Mouse (Mus musculus): ENCODE measurements at regions not wholly inside any gene's neighbourhood (a gene's known extent, or its start where the extent isn't known, plus 50 kb on each side); places are given as distances from the start of the nearest gene placed in this dataset.

DNA sequence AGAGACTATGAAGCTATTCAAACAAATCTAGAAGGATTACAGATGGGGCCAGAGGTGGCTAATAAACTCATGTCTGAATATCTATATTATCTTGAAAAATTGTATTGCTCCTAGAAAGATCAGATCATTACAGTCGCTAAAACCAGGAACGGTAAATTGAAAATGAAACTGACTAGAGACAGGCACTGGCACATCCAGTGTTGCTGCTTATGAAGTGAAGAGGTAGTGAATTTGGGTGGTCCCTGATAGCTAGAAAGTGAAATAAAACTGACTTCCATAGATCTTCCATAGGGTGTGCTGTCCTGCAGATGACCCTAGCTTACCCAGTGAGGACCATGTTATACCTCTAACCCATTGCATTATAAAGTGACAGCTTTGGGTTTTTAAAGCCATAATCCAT is 251.6 kb downstream of the Lipi start:
- Histone ChIP-seq H3K27ac (ENCODE audit: low read length) (no peak overlapping the region), H3K4me2 (ENCODE audit: low read length) (no peak overlapping the region), H3K4me3 (ENCODE audit: low read depth, low read length) (no peak overlapping the region), H3K9me3 (replicated peaks; ENCODE audit: control insufficient read depth, low read length, poor library complexity, severe bottlenecking) (no peaks in the 10 kb centered on the region), H3K9ac (ENCODE audit: low read depth, low read length) (no peak overlapping the region), H3K4me1 (ENCODE audit: control insufficient read depth, insufficient read depth, low read length) (no peaks in the 10 kb centered on the region), H3K36me3 (ENCODE audit: control insufficient read depth, insufficient read depth, low read length) (no peaks in the 10 kb centered on the region), H3K27me3 (ENCODE audit: control insufficient read depth, insufficient read depth, low read depth, low read length) (no peaks in the 10 kb centered on the region)
- 88% methylated on average over 2 of the region's 2 CpGs for WGBS
- ATAC-seq: no peak

DNA sequence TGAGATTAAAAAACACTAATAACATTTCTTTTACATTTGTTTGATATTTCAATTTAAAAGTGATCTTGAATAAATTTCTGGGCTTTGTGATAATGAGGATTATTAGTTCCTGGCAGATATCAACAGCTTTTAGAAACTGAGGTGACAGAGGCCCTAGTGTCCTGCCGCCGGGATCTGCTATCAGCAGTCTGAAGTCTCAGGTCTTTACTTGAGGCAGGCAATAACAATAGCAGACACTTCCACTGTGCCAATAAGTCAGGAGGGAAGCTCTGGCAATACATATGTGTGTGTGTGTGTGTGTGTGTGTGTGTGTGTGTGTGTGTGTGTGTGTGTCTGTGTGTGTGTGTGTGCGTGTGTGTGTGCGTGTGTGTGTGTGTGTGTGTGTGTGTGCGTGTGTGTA is 252.1 kb downstream of the Lipi start:
- H3K4me1 ChIP-seq (ENCODE audit: control insufficient read depth, insufficient read depth, low read length): no peaks in the 10 kb centered on the region
- H3K4me2 ChIP-seq (ENCODE audit: low read length): no peak overlapping the region
- H3K9ac ChIP-seq (ENCODE audit: low read depth, low read length): no peak overlapping the region
- WGBS: 77% methylated on average over 5 of the region's 5 CpGs
- no peak overlapping the region for H3K4me3 ChIP-seq (ENCODE audit: low read depth, low read length)
- H3K36me3 ChIP-seq (ENCODE audit: control insufficient read depth, insufficient read depth, low read length): no peaks in the 10 kb centered on the region
- no peak for ATAC-seq
- no peak overlapping the region for H3K27ac ChIP-seq (ENCODE audit: low read length)
- H3K27me3 ChIP-seq (ENCODE audit: control insufficient read depth, insufficient read depth, low read depth, low read length): no peaks in the 10 kb centered on the region
- H3K9me3 ChIP-seq (replicated peaks; ENCODE audit: control insufficient read depth, low read length, poor library complexity, severe bottlenecking): no peaks in the 10 kb centered on the region

DNA sequence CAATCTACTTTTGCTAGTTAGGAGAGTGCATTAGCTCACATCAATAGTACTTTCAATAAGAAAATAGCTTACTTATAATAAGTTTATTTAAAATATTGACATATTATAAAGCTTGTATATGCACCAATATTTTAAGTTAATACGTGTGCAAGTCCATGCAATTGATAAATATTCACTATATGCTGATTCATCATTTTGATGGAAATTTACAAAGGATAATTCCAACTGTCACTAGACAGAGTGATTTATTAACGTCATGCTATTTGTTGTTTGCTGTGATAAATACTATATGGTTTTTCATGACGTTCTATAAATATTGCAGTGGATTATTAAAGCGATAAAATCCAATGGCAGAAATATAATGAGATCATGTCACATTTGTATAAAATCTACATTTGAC is 253.0 kb downstream of the Lipi start:
- ATAC-seq: no peak
- Histone ChIP-seq H3K27ac (ENCODE audit: low read length) (no peak overlapping the region), H3K4me2 (ENCODE audit: low read length) (no peak overlapping the region), H3K36me3 (ENCODE audit: control insufficient read depth, insufficient read depth, low read length) (no peaks in the 10 kb centered on the region), H3K4me1 (ENCODE audit: control insufficient read depth, insufficient read depth, low read length) (no peaks in the 10 kb centered on the region), H3K27me3 (ENCODE audit: control insufficient read depth, insufficient read depth, low read depth, low read length) (no peaks in the 10 kb centered on the region), H3K9me3 (replicated peaks; ENCODE audit: control insufficient read depth, low read length, poor library complexity, severe bottlenecking) (no peaks in the 10 kb centered on the region), H3K4me3 (ENCODE audit: low read depth, low read length) (no peak overlapping the region), H3K9ac (ENCODE audit: low read depth, low read length) (no peak overlapping the region)
- WGBS: 82% methylated on average over 4 of the region's 4 CpGs

DNA sequence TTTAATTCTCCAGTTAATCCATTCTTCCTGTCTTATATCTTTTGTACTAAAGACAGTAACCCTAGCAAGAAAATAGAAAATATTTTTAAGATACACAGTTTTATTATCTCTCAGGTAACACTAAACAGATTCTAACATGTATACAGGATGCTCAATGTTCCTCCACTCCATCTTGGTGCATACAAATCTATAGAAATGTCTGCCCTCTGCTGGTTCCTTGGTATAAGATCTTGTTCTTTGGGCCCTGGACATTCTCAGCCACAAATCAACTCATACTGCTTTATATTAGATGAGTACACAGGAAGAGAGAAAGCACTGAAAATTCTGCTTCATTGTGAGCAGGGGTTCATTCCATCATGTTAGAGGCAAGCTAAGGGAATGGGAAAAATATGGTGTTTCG is 260.6 kb downstream of the Lipi start:
- no peak for ATAC-seq
- Histone ChIP-seq H3K9ac (ENCODE audit: low read depth, low read length) (no peak overlapping the region), H3K4me2 (ENCODE audit: low read length) (no peak overlapping the region), H3K27ac (ENCODE audit: low read length) (no peak overlapping the region), H3K9me3 (replicated peaks; ENCODE audit: control insufficient read depth, low read length, poor library complexity, severe bottlenecking) (no peaks in the 10 kb centered on the region), H3K4me1 (ENCODE audit: control insufficient read depth, insufficient read depth, low read length) (no peaks in the 10 kb centered on the region), H3K27me3 (ENCODE audit: control insufficient read depth, insufficient read depth, low read depth, low read length) (no peaks in the 10 kb centered on the region), H3K4me3 (ENCODE audit: low read depth, low read length) (no peak overlapping the region), H3K36me3 (ENCODE audit: control insufficient read depth, insufficient read depth, low read length) (no peaks in the 10 kb centered on the region)
- WGBS: 82% methylated on average over 1 of the region's 1 CpGs

DNA sequence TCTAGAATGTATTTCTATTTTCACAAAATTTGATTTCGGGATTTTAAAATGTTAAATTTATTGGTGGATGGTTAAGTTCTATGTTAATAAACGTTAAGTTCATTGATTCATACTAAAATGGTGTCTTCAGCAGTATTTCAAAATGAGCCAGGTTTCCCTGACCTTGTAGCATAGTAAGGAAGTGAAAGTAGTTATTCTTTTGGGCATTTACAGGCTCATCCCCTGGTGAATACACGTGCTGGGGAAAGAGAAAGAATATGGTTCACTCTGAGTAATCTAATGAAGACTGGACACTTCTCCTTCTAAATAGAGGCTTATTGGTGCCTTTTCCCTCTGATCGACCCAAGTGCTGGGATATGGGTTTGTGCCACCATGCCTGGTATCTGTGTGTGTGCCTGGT is 281.1 kb downstream of the Lipi start:
- Histone ChIP-seq H3K36me3 (ENCODE audit: control insufficient read depth, insufficient read depth, low read length) (no peaks in the 10 kb centered on the region), H3K9ac (ENCODE audit: low read depth, low read length) (no peak overlapping the region), H3K9me3 (replicated peaks; ENCODE audit: control insufficient read depth, low read length, poor library complexity, severe bottlenecking) (no peaks in the 10 kb centered on the region), H3K4me2 (ENCODE audit: low read length) (no peak overlapping the region), H3K27ac (ENCODE audit: low read length) (no peak overlapping the region), H3K27me3 (ENCODE audit: control insufficient read depth, insufficient read depth, low read depth, low read length) (no peaks in the 10 kb centered on the region), H3K4me3 (ENCODE audit: low read depth, low read length) (no peak overlapping the region), H3K4me1 (ENCODE audit: control insufficient read depth, insufficient read depth, low read length) (no peaks in the 10 kb centered on the region)
- 76% methylated on average over 4 of the region's 4 CpGs for WGBS
- no peak for ATAC-seq

DNA sequence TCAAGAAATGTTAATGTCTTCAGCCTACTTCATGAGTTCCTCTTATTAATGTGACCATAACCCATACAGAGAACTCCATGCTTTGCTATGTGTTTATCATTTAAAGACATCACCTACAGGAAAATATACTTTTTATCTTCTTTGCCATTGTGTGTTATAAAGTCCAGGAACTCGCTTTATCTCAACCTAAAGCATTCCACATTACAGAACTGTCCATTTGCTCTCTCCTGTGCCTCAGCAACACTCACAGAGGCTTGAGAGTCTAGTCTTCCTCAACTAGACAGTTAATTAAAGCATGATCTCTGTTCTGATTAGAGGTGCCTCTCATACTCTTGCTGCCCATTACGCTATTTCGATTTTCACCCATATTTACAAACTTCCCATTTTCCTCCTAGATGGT is 288.4 kb downstream of the Lipi start:
- ATAC-seq: no peak
- no peak overlapping the region for H3K27ac ChIP-seq (ENCODE audit: low read length)
- no peaks in the 10 kb centered on the region for H3K4me1 ChIP-seq (ENCODE audit: control insufficient read depth, insufficient read depth, low read length)
- no peak overlapping the region for H3K4me2 ChIP-seq (ENCODE audit: low read length)
- H3K4me3 ChIP-seq (ENCODE audit: low read depth, low read length): no peak overlapping the region
- H3K36me3 ChIP-seq (ENCODE audit: control insufficient read depth, insufficient read depth, low read length): no peaks in the 10 kb centered on the region
- H3K9me3 ChIP-seq (replicated peaks; ENCODE audit: control insufficient read depth, low read length, poor library complexity, severe bottlenecking): no peaks in the 10 kb centered on the region
- H3K9ac ChIP-seq (ENCODE audit: low read depth, low read length): no peak overlapping the region
- 92% methylated on average over 3 of the region's 3 CpGs for WGBS
- H3K27me3 ChIP-seq (ENCODE audit: control insufficient read depth, insufficient read depth, low read depth, low read length): no peaks in the 10 kb centered on the region

DNA sequence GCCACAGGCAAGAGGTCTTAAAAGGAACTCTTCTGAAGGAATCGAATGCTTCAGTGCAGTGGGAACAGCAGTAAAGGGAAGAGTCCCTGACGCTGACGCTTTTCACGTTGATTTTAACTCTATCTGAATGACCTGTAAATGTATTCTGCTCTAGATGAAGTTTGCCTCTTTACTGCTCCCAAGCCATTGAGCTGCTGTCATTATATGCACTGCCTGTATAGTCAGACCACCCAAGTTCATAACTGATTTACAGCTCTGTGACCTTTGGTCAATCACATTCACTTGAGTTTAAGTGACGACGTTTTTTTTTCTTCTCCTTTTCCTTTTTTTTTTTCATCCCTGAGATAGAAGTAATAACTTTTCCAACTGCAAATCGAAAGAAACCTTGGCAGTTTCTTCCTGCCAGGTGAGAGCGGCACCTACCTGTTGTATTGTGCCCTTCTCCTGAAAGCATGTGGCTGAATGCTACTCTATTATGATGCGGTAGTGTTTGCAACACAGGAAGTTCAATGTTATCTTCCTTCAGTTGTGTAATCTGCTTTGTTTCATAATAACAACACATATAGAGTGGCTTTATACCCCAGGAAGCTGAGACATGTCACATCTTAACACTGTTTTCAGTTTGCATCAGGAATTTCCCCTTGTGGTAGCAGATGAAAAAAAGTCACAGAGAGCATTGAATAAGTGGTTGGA is 293.0 kb downstream of the Lipi start:
- Histone ChIP-seq H3K9ac (ENCODE audit: low read depth, low read length) (no peak overlapping the region), H3K4me3 (ENCODE audit: low read depth, low read length) (no peak overlapping the region), H3K27me3 (ENCODE audit: control insufficient read depth, insufficient read depth, low read depth, low read length) (no peaks in the 10 kb centered on the region), H3K36me3 (ENCODE audit: control insufficient read depth, insufficient read depth, low read length) (no peaks in the 10 kb centered on the region), H3K4me1 (ENCODE audit: control insufficient read depth, insufficient read depth, low read length) (no peaks in the 10 kb centered on the region), H3K27ac (ENCODE audit: low read length) (no peak overlapping the region), H3K4me2 (ENCODE audit: low read length) (no peak overlapping the region), H3K9me3 (replicated peaks; ENCODE audit: control insufficient read depth, low read length, poor library complexity, severe bottlenecking) (no peaks in the 10 kb centered on the region)
- no peak for ATAC-seq
- WGBS: 83% methylated on average over 9 of the region's 9 CpGs

DNA sequence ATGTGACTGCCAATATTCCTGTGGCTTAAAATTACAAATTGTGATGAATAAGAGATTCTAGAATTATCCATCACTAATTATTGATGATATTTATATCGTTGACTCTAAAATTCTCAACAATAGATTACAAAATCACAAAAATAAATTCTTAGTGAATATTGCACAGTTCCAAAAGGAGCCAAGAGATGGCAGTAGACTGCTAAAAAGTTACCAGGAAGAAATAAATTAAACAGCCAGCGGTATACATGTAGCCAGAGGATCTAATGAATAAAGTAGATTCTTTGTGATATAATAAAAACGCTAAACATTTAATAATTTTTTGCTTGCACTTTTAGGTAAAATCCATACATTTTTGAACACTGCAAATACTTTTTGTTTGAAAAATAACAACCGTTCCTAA is 294.7 kb downstream of the Lipi start:
- no peak overlapping the region for H3K4me2 ChIP-seq (ENCODE audit: low read length)
- no peak for ATAC-seq
- 45% methylated on average over 4 of the region's 4 CpGs for WGBS

DNA sequence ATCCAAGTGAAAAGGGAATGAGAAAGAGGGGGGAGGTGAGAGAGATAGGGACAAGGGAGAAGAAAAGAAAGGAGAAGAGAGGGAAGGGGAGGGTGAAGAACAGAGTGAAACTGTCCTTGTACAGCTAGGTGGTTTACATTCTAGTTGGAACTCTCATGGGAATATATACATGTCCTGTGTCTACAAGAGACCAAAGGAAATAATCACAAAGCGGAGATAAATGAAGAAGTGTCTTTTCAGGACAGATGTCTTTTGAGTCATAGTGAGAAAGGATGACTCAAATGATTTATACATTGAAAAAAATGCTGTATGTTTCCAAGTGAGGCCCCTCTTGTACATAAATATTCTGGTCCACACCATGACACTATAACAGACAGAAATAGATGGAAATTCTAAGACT is 298.7 kb downstream of the Lipi start:
- Histone ChIP-seq H3K9me3 (replicated peaks; ENCODE audit: control insufficient read depth, low read length, poor library complexity, severe bottlenecking) (no peaks in the 10 kb centered on the region), H3K4me2 (ENCODE audit: low read length) (no peak overlapping the region), H3K36me3 (ENCODE audit: control insufficient read depth, insufficient read depth, low read length) (no peaks in the 10 kb centered on the region), H3K27me3 (ENCODE audit: control insufficient read depth, insufficient read depth, low read depth, low read length) (no peaks in the 10 kb centered on the region), H3K4me3 (ENCODE audit: low read depth, low read length) (no peak overlapping the region), H3K4me1 (ENCODE audit: control insufficient read depth, insufficient read depth, low read length) (no peaks in the 10 kb centered on the region), H3K9ac (ENCODE audit: low read depth, low read length) (no peak overlapping the region), H3K27ac (ENCODE audit: low read length) (no peak overlapping the region)
- 94% methylated on average over 1 of the region's 1 CpGs for WGBS
- ATAC-seq: no peak

More for the DNA sequence above, 294.7 kb downstream of the Lipi start:
- Histone ChIP-seq H3K27ac (ENCODE audit: low read length) (no peak overlapping the region), H3K36me3 (ENCODE audit: control insufficient read depth, insufficient read depth, low read length) (no peaks in the 10 kb centered on the region), H3K4me3 (ENCODE audit: low read depth, low read length) (no peak overlapping the region), H3K9me3 (replicated peaks; ENCODE audit: control insufficient read depth, low read length, poor library complexity, severe bottlenecking) (no peaks in the 10 kb centered on the region), H3K27me3 (ENCODE audit: control insufficient read depth, insufficient read depth, low read depth, low read length) (no peaks in the 10 kb centered on the region), H3K4me1 (ENCODE audit: control insufficient read depth, insufficient read depth, low read length) (no peaks in the 10 kb centered on the region), H3K9ac (ENCODE audit: low read depth, low read length) (no peak overlapping the region)

All from midbrain, embryonic 16.5 days (tissue).